2 mouse cellular contexts compared by ENCODE assay signal in genomic region chr14:49278479-49278878, GRCm38 (mm10). TPM values are rescaled to one million over a fixed set of nuclear protein-coding genes. Genes with fewer than 3 reads are reported as not detected.
"Had no signal": no experiment of that assay in that cellular context is flagged by ENCODE, and none has a peak within 500 bp of the region (broad histone marks: within the 10 kb centered on the region; RNA-seq: fewer than 3 reads in every experiment).

No protein-coding gene starts in this region.

RNA-seq across cellular contexts. Expression of gene ccdc198, which starts 33.2 kb away (rescaled TPM):
- polyA plus RNA-seq: heart, adult 2 months; hindbrain, embryonic 15.5 days had no signal
